Mouse (Mus musculus) heart, adult 2 months (tissue): ENCODE measurements around the gene Fam25c. TPM values are rescaled to one million over a fixed set of nuclear protein-coding genes. Genes with fewer than 3 reads are reported as not detected.

Experiments
- DNase-seq, 2 experiments: peaks; one replicate each; pipeline ENCODE4 v3.0.0; 2021
- H3K27ac ChIP-seq: fragments of 200-600 bp; 2 replicates; pipeline ENCODE4 v1.8.1; 2022
- H3K27me3 ChIP-seq: fragments of 200-500 bp; 2 replicates; pipeline ENCODE4 v1.6.1; 2012; ENCODE audit warnings: mild to moderate bottlenecking, low read length, inconsistent platforms, mixed read lengths; ENCODE audit not compliant: control insufficient read depth, insufficient read depth
- H3K36me3 ChIP-seq: fragments of 200-500 bp; 2 replicates; pipeline ENCODE4 v1.6.1; 2012; ENCODE audit warnings: low read length, inconsistent platforms; ENCODE audit not compliant: control insufficient read depth, insufficient read depth
- H3K4me1 ChIP-seq: fragments of 200-500 bp; 2 replicates; pipeline ENCODE4 v1.6.1; 2011; ENCODE audit warnings: low read length; ENCODE audit not compliant: control insufficient read depth, insufficient read depth
- H3K4me3 ChIP-seq: fragments of 200-600 bp; 2 replicates; pipeline ENCODE4 v1.8.1; 2022
- H3K79me2 ChIP-seq: fragments of 200-500 bp; replicated peaks from 2 replicates; pipeline ENCODE4 v1.6.1; 2012; ENCODE audit warnings: mild to moderate bottlenecking, inconsistent platforms, low read length, moderate library complexity, mixed read lengths; ENCODE audit not compliant: control insufficient read depth, insufficient read depth
- H3K9ac ChIP-seq: fragments of 200-500 bp; 2 replicates; pipeline ENCODE4 v1.6.1; 2012; ENCODE audit warnings: low read depth, mild to moderate bottlenecking, control low read depth, inconsistent platforms, low read length, mixed read lengths
- CTCF ChIP-seq: fragments of 200-600 bp; IDR thresholded peaks from 2 replicates; pipeline ENCODE4 v1.8.1; 2022; ENCODE audit warnings: antibody characterized with exemption, mild to moderate bottlenecking, moderate library complexity
- EP300 ChIP-seq: fragments of 200-500 bp; IDR thresholded peaks from 2 replicates; pipeline ENCODE4 v1.6.1; 2011; ENCODE audit warnings: low read depth, low read length, control low read depth; ENCODE audit not compliant: insufficient read depth
- POLR2A ChIP-seq: fragments of 200-500 bp; IDR thresholded peaks from 2 replicates; pipeline ENCODE4 v1.6.1; 2011; ENCODE audit warnings: mild to moderate bottlenecking, low read depth, low read length, control low read depth; ENCODE audit not compliant: insufficient read depth
- WGBS: fragments of 180-500 bp; shearing (Covaris S2); methylation state at CpG from one replicate; pipeline ENCODE4 v1.1.7; 2018; 5-methylcytosine and 5-hydroxymethylcytosine counted together
- intact Hi-C: fragments of 180-260 bp; cut with DNase I; formaldehyde crosslinking; loops from one replicate; pipeline ENCODE4 v1.15.1; 2025
- polyA plus RNA-seq: library from polyadenylated mRNA; depleted of rRNA; stranded (reverse); fragments of >200 nt; gene quantifications from 2 replicates; pipeline ENCODE4 v1.2.3, GENCODE M21; 2012
- total RNA-seq, 2 experiments: library from RNA; stranded (reverse); gene quantifications; 2 replicates each; pipeline ENCODE4 v1.2.3; 2021

Fam25c gene
- total and polyA plus RNA-seq, 3 experiments: not detected

- intact Hi-C loops: no loop called here
- H3K27ac ChIP-seq: peak overlapping the region; percentile 90
- H3K9ac ChIP-seq: peak overlapping the region; percentile 71
- H3K27me3 ChIP-seq: no peaks in the 10 kb centered on the region
- no peaks in the 10 kb centered on the region for H3K36me3 ChIP-seq
- H3K4me1 ChIP-seq: peaks cover 8% of the 10 kb centered on the region
- DNase-seq: no peak
- H3K4me3 ChIP-seq: peak overlapping the region; percentile 54
- TF ChIP-seq EP300 (no peak), CTCF (no peak), POLR2A (no peak)
- no peaks in the 10 kb centered on the region for H3K79me2 ChIP-seq
- WGBS: 44% methylated on average over 5 of the region's 5 CpGs
Measured at GRCm38 (mm10) chr14:34375941-34376340, 20.7 kb upstream of the Fam25c start.

GRCm38 (mm10) chr14:34375415-34375904 is 20.2 kb upstream of the Fam25c start, which contains the start of gene Mmrn2:
Mmrn2 (plus strand) TSS chr14:34375465.
- Histone ChIP-seq H3K9ac (peak within 1 kb of the TSS; percentile 71), H3K79me2 (no peaks in the 10 kb centered on the region), H3K27me3 (no peaks in the 10 kb centered on the region), H3K36me3 (no peaks in the 10 kb centered on the region), H3K4me1 (peaks cover 8% of the 10 kb centered on the region), H3K4me3 (peak within 1 kb of the TSS; percentile 54), H3K27ac (peak within 1 kb of the TSS; percentile 90)
- DNase-seq: no peak
- intact Hi-C loops: no loop called here
- WGBS: 51% methylated on average over 13 of the region's 13 CpGs
- TF ChIP-seq POLR2A: peak; percentile 50; the same call in 1 of the 2 replicates
- TF ChIP-seq EP300: no peak

GRCm38 (mm10) chr14:34374577-34374976 is 19.3 kb upstream of the Fam25c start, which contains the start of gene Sncg:
Sncg (minus strand) TSS chr14:34374789.
- intact Hi-C loops: loop anchor here (5.0 kb wide), 1 partner anchor 193 kb away; no protein-coding TSS in a partner anchor

GRCm38 (mm10) chr14:34373581-34373980 is 18.3 kb upstream of the Fam25c start:
- H3K79me2 ChIP-seq: no peaks in the 10 kb centered on the region
- H3K4me3 ChIP-seq: no peak overlapping the region; the same call in 1 of the 2 replicates
- peaks cover 4% of the 10 kb centered on the region for H3K4me1 ChIP-seq
- no peak for DNase-seq
- TF ChIP-seq POLR2A: no peak
- TF ChIP-seq EP300: no peak
- no peak for TF ChIP-seq CTCF
- intact Hi-C loops: loop anchor here (5.0 kb wide), 1 partner anchor 194 kb away; no protein-coding TSS in a partner anchor
- H3K27ac ChIP-seq: peak overlapping the region; percentile 90; the same call in 1 of the 2 replicates
- no peak overlapping the region for H3K9ac ChIP-seq
- no peaks in the 10 kb centered on the region for H3K36me3 ChIP-seq
- 83% methylated on average over 6 of the region's 6 CpGs for WGBS
- no peaks in the 10 kb centered on the region for H3K27me3 ChIP-seq

More at GRCm38 (mm10) chr14:34374577-34374976, 19.3 kb upstream of the Fam25c start, which contains the start of gene Sncg:
- 31% methylated on average over 10 of the region's 10 CpGs for WGBS
- Histone ChIP-seq H3K9ac (peak within 1 kb of the TSS; percentile 71), H3K79me2 (no peaks in the 10 kb centered on the region), H3K27ac (peak within 1 kb of the TSS; percentile 90), H3K4me3 (peak within 1 kb of the TSS; percentile 54), H3K36me3 (no peaks in the 10 kb centered on the region), H3K4me1 (peaks cover 8% of the 10 kb centered on the region), H3K27me3 (no peaks in the 10 kb centered on the region)
- TF ChIP-seq POLR2A (no peak), EP300 (no peak), CTCF (no peak)
- DNase-seq: no peak

GRCm38 (mm10) chr14:34372646-34373045 is 17.4 kb upstream of the Fam25c start:
- Histone ChIP-seq H3K27me3 (no peaks in the 10 kb centered on the region), H3K9ac (no peak overlapping the region), H3K79me2 (no peaks in the 10 kb centered on the region), H3K4me3 (no peak overlapping the region), H3K36me3 (no peaks in the 10 kb centered on the region), H3K4me1 (peaks cover 1% of the 10 kb centered on the region), H3K27ac (no peak overlapping the region)
- DNase-seq: peak; percentile 61 to 76
- 83% methylated on average over 6 of the region's 6 CpGs for WGBS
- no peak for TF ChIP-seq POLR2A
- TF ChIP-seq EP300: 0 out of 2 replicates have a peak, but pooled peaks have one; percentile 42
- peak; percentile 97 for TF ChIP-seq CTCF
- intact Hi-C loops: loop anchor here (1.0 to 5.0 kb wide), 3 partner anchors 29 to 195 kb away; no protein-coding TSS in a partner anchor

- WGBS: 67% methylated on average over 2 of the region's 2 CpGs
- H3K4me3 ChIP-seq: no peak overlapping the region
- intact Hi-C loops: loop anchor here (1.0 to 5.0 kb wide), 3 partner anchors 30 to 196 kb away; no protein-coding TSS in a partner anchor
- peaks cover 1% of the 10 kb centered on the region for H3K4me1 ChIP-seq
- H3K79me2 ChIP-seq: no peaks in the 10 kb centered on the region
- TF ChIP-seq POLR2A (no peak), CTCF (no peak), EP300 (no peak)
- DNase-seq: no peak
- no peaks in the 10 kb centered on the region for H3K27me3 ChIP-seq
- H3K9ac ChIP-seq: no peak overlapping the region
- no peak overlapping the region for H3K27ac ChIP-seq
- H3K36me3 ChIP-seq: no peaks in the 10 kb centered on the region
Measured at GRCm38 (mm10) chr14:34371763-34372162, 16.5 kb upstream of the Fam25c start.
